Mouse (Mus musculus) embryo, embryonic 10 days (tissue): ENCODE measurements around the gene Hist1h4f.

Experiments
- DNase-seq: peaks from one replicate; pipeline ENCODE4 v3.0.0-alpha.2; 2015; ENCODE audit warnings: low spot score

Hist1h4f gene

GRCm38 (mm10) chr13:23510127-23510526 lies 41.3 kb downstream of the Hist1h4f start:
- DNase-seq = peak; percentile 55

DNA sequence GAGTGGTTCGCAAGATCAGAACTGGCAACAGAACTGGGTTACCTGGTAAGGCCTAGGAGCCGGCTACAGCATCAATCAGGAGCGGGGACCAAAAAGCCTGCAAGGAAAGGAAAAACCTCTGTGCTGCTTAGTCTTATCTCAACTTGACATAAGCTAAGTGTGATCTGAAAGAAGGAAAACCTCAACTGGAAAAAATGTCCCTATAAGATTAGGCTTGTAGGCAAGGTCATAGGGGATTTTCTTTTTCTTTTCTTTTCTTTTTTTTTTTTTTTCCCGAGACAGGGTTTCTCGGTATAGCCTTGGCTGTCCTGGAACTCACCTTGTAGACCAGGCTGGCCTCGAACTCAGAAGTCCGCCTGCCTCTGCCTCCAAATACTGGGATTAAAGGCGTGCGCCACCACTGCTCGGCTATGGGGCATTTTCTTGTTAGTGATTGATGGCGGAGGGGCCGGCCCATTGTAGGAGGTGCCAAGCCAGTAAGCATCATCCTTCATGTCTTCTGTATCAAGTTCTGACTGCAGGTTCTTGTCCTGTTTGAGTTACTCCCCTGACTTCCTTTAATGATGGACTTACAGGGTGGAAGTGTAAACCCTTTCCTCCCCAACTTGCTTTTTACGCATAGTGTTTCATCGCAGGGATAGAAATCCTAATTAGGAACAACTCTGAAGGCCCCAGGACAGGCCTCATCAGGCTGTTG lies 44.5 kb downstream of the Hist1h4f start:
- DNase-seq = peak; percentile 81

GRCm38 (mm10) chr13:23506351-23506750 lies 45.1 kb downstream of the Hist1h4f start:
- DNase-seq = peak; percentile 87

DNA sequence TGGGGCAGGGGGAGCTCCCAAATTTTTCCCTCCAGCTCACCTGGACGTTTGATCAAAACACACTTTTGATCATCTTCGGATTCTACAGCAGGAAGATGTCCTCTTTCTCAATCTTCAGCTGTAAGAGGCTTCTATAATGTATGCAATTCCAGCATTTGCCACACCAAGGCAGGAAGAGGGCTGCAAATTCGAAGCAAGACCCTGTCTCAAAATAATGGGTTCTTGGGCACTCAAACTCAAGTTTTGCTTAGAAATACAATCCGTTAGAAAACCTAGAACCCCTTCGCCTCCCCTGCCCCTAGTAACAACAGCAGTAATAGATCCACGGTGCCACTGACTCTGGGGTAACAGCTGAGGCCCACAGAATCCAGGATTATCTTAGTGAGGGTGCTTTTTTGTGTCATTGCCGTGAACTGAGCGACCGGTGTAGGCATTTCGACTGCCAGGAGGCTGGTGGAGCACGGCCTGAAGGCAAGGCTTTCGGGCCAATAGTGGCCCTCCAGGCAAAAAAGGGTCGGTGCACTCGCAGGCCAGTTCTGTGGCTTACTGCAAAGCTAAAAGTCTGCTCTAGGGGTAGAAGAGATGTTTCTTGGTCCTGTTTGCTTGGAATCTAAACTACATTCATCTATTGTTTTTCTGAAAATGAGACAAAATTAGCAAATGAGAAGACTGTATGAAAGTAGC lies 45.6 kb downstream of the Hist1h4f start:
- DNase-seq = peak; percentile 63

DNA sequence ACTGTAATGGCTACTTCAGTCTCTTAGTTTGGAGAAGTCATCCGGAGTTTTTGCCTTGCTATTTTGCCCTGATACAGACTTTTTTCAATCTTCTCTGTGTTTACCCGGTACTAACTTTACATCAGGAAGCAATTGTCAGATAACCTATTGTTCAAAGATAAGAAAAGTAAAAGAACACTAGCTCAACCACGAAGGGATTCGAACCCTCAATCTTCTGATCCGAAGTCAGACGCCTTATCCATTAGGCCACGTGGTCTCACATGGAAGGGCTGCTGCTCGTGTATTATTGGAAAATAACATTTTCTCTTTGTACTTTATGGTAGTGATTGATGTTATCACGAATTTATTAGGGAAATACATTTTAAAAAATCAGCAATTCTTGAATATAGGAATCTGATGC lies 47.7 kb downstream of the Hist1h4f start:
- DNase-seq = peak; percentile 92

GRCm38 (mm10) chr13:23502916-23503315 lies 48.5 kb downstream of the Hist1h4f start:
- no peak for DNase-seq

- peak; percentile 32 for DNase-seq
These were observed 49.3 kb downstream of the Hist1h4f start for GRCm38 (mm10) chr13:23502031-23502567.

DNA sequence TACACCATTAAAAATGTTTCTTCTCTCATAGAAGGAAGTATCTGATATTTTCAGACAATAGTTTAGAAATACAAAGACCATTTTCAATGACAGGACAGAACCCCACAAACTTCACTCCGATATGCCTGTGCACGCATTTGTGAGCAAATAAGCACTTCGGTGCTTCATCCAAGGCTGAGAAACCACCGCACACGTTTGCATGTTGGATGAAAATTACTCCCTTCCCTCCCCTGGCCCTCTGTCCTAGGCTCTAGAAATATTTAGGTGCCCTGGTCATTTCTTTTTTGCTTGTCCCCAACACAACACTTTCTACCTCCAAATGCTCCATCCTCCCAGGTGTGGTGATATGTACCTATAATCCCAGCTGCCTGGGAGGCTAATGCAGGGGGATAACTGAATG lies 49.9 kb downstream of the Hist1h4f start:
- DNase-seq = no peak
